Mouse (Mus musculus): ENCODE data around the gene Kras. TPM values are rescaled to one million over a fixed set of nuclear protein-coding genes. Genes with fewer than 3 reads are reported as not detected.

The Kras gene
- polyA plus RNA-seq, 1 experiment from 2014 or later = 78.5 TPM

- H3K9me3 ChIP-seq (replicated peaks) = no peaks in the 10 kb centered on the region
- DNase-seq (ENCODE audit: low spot score) = no peak
- peaks cover 56% of the 10 kb centered on the region for H3K36me3 ChIP-seq
- H3K27ac ChIP-seq = no peak overlapping the region
- H3K4me3 ChIP-seq = no peak overlapping the region
- H3K4me1 ChIP-seq = no peaks in the 10 kb centered on the region
- H3K27me3 ChIP-seq (ENCODE audit: low read depth, poor library complexity, severe bottlenecking) = no peaks in the 10 kb centered on the region
- WGBS = 90% methylated on average over 4 of the region's 4 CpGs
These were observed 12.9 kb downstream of the Kras start for GRCm38 (mm10) chr6:145237148-145237547.

- no peaks in the 10 kb centered on the region for H3K27me3 ChIP-seq (ENCODE audit: low read depth, poor library complexity, severe bottlenecking)
- H3K9me3 ChIP-seq (replicated peaks) = no peaks in the 10 kb centered on the region
- 94% methylated on average over 6 of the region's 6 CpGs for whole genome bisulfite sequencing
- no peak for DNase-seq (ENCODE audit: low spot score)
- H3K4me1 ChIP-seq = no peaks in the 10 kb centered on the region
- no peak overlapping the region for H3K4me3 ChIP-seq
- H3K36me3 ChIP-seq = peaks cover 57% of the 10 kb centered on the region
- no peak overlapping the region for H3K27ac ChIP-seq
These were observed 14.7 kb downstream of the Kras start for GRCm38 (mm10) chr6:145235367-145235766.

GRCm38 (mm10) chr6:145234391-145234790, 15.6 kb downstream of the Kras start:
- 82% methylated on average over 1 of the region's 1 CpGs for WGBS
- Histone ChIP-seq H3K9me3 (replicated peaks) (no peaks in the 10 kb centered on the region), H3K27me3 (ENCODE audit: low read depth, poor library complexity, severe bottlenecking) (no peaks in the 10 kb centered on the region), H3K4me3 (no peak overlapping the region), H3K4me1 (no peaks in the 10 kb centered on the region), H3K36me3 (peaks cover 57% of the 10 kb centered on the region), H3K27ac (no peak overlapping the region)
- no peak for DNase-seq (ENCODE audit: low spot score)

- Histone ChIP-seq H3K9me3 (replicated peaks) (no peaks in the 10 kb centered on the region), H3K27me3 (ENCODE audit: low read depth, poor library complexity, severe bottlenecking) (no peaks in the 10 kb centered on the region), H3K27ac (no peak overlapping the region), H3K36me3 (peaks cover 53% of the 10 kb centered on the region), H3K4me3 (no peak overlapping the region), H3K4me1 (no peaks in the 10 kb centered on the region)
- 96% methylated on average over 3 of the region's 3 CpGs for WGBS
- DNase-seq (ENCODE audit: low spot score) = no peak
These were observed 23.7 kb downstream of the Kras start for GRCm38 (mm10) chr6:145226296-145226695.

GRCm38 (mm10) chr6:145224246-145224645, 25.8 kb downstream of the Kras start:
- Histone ChIP-seq H3K27me3 (ENCODE audit: low read depth, poor library complexity, severe bottlenecking) (no peaks in the 10 kb centered on the region), H3K4me3 (no peak overlapping the region), H3K4me1 (no peaks in the 10 kb centered on the region), H3K27ac (no peak overlapping the region), H3K9me3 (replicated peaks) (no peaks in the 10 kb centered on the region), H3K36me3 (peaks cover 52% of the 10 kb centered on the region)
- no peak for DNase-seq (ENCODE audit: low spot score)
- 95% methylated on average over 6 of the region's 6 CpGs for WGBS

- Histone ChIP-seq H3K27ac (no peak overlapping the region), H3K27me3 (ENCODE audit: low read depth, poor library complexity, severe bottlenecking) (no peaks in the 10 kb centered on the region), H3K9me3 (replicated peaks) (no peaks in the 10 kb centered on the region), H3K4me1 (peaks cover 6% of the 10 kb centered on the region), H3K4me3 (no peak overlapping the region), H3K36me3 (peaks cover 36% of the 10 kb centered on the region)
- 91% methylated on average over 3 of the region's 3 CpGs for WGBS
- no peak for DNase-seq (ENCODE audit: low spot score)
These were observed 34.2 kb downstream of the Kras start for GRCm38 (mm10) chr6:145215826-145216225.

- H3K27ac ChIP-seq = no peak overlapping the region
- WGBS = 83% methylated on average over 2 of the region's 2 CpGs
- no peaks in the 10 kb centered on the region for H3K27me3 ChIP-seq (ENCODE audit: low read depth, poor library complexity, severe bottlenecking)
These were observed 36.1 kb downstream of the Kras start for GRCm38 (mm10) chr6:145213916-145214315.

GRCm38 (mm10) chr6:145211376-145212305, 38.4 kb downstream of the Kras start:
- Histone ChIP-seq H3K27me3 (ENCODE audit: low read depth, poor library complexity, severe bottlenecking) (no peaks in the 10 kb centered on the region), H3K9me3 (replicated peaks) (no peaks in the 10 kb centered on the region), H3K27ac (peak overlapping the region; percentile 97), H3K4me3 (peak overlapping the region; percentile 81), H3K36me3 (peaks cover 9% of the 10 kb centered on the region), H3K4me1 (peaks cover 12% of the 10 kb centered on the region)
- DNase-seq (ENCODE audit: low spot score) = no peak
- 4% methylated on average over 21 of the region's 21 CpGs for WGBS

More at GRCm38 (mm10) chr6:145213916-145214315, 36.1 kb downstream of the Kras start:
- Histone ChIP-seq H3K4me1 (peaks cover 12% of the 10 kb centered on the region), H3K36me3 (peaks cover 20% of the 10 kb centered on the region), H3K9me3 (replicated peaks) (no peaks in the 10 kb centered on the region), H3K4me3 (no peak overlapping the region)
- DNase-seq (ENCODE audit: low spot score) = no peak

- 0% methylated on average over 36 of the region's 36 CpGs for WGBS
- peak; percentile 99 for DNase-seq (ENCODE audit: low spot score)
- H3K27me3 ChIP-seq (ENCODE audit: low read depth, poor library complexity, severe bottlenecking) = no peaks in the 10 kb centered on the region
- H3K9me3 ChIP-seq (replicated peaks) = no peaks in the 10 kb centered on the region
- peaks cover 4% of the 10 kb centered on the region for H3K36me3 ChIP-seq
- peaks cover 12% of the 10 kb centered on the region for H3K4me1 ChIP-seq
- peak within 1 kb of the TSS; percentile 97 for H3K27ac ChIP-seq
- peak within 1 kb of the TSS; percentile 81 for H3K4me3 ChIP-seq
These were observed 39.2 kb downstream of the Kras start, which contains the start of the genes Casc1 and Etfrf1 for GRCm38 (mm10) chr6:145210816-145211338. Gene Casc1 (minus strand): TSS chr6:145211005. Gene Etfrf1 (plus strand): TSS chr6:145211134.

GRCm38 (mm10) chr6:145210056-145210680, 39.9 kb downstream of the Kras start:
- no peak for DNase-seq (ENCODE audit: low spot score)
- Histone ChIP-seq H3K27ac (0 out of 2 replicates have a peak overlapping the region, but pooled peaks have one; percentile 97), H3K9me3 (replicated peaks) (no peaks in the 10 kb centered on the region), H3K4me3 (peak overlapping the region; percentile 81), H3K27me3 (ENCODE audit: low read depth, poor library complexity, severe bottlenecking) (no peaks in the 10 kb centered on the region), H3K4me1 (peaks cover 12% of the 10 kb centered on the region), H3K36me3 (no peaks in the 10 kb centered on the region)
- WGBS = 45% methylated on average over 8 of the region's 8 CpGs

- H3K36me3 ChIP-seq = no peaks in the 10 kb centered on the region
- H3K27me3 ChIP-seq (ENCODE audit: low read depth, poor library complexity, severe bottlenecking) = no peaks in the 10 kb centered on the region
- H3K4me3 ChIP-seq = no peak overlapping the region
- peak; percentile 6 for DNase-seq (ENCODE audit: low spot score)
- H3K27ac ChIP-seq = no peak overlapping the region
- no peaks in the 10 kb centered on the region for H3K9me3 ChIP-seq (replicated peaks)
- peaks cover 2% of the 10 kb centered on the region; the same call in 1 of the 2 replicates for H3K4me1 ChIP-seq
- WGBS = 77% methylated on average over 10 of the region's 10 CpGs
These were observed 44.9 kb downstream of the Kras start for GRCm38 (mm10) chr6:145205142-145205541.

- no peak overlapping the region for H3K4me3 ChIP-seq
- no peak overlapping the region for H3K27ac ChIP-seq
- H3K36me3 ChIP-seq = no peaks in the 10 kb centered on the region
- WGBS = 93% methylated on average over 6 of the region's 6 CpGs
- H3K4me1 ChIP-seq = no peaks in the 10 kb centered on the region
- no peak for DNase-seq (ENCODE audit: low spot score)
- H3K9me3 ChIP-seq (replicated peaks) = no peaks in the 10 kb centered on the region
- H3K27me3 ChIP-seq (ENCODE audit: low read depth, poor library complexity, severe bottlenecking) = no peaks in the 10 kb centered on the region
These were observed 45.6 kb downstream of the Kras start for GRCm38 (mm10) chr6:145204440-145204839.

Data from limb, embryonic 10.5 days (tissue).